Mouse (Mus musculus): ENCODE data around the gene Cd79a. TPM values are rescaled to one million over a fixed set of nuclear protein-coding genes. Genes with fewer than 3 reads are reported as not detected.

The Cd79a gene
- total RNA-seq, 1 experiment, result 1.3 TPM

GRCm38 (mm10) chr7:24852557-24853232 lies 44.5 kb upstream of the Cd79a start:
- Histone ChIP-seq H3K4me3 (ENCODE audit: insufficient read depth in 1 of 2, low read depth in 1 of 2, low read length in 2 of 2, poor library complexity in 1 of 2, severe bottlenecking in 1 of 2) (peak overlapping the region in 1 of 2 experiments; percentile 14; a peak in 1 of 4 replicates), H3K27ac (ENCODE audit: insufficient read depth, low read depth, low read length, poor library complexity, severe bottlenecking) (peak overlapping the region; percentile 65), H3K9me3 (ENCODE audit: control insufficient read depth, insufficient read depth, low read depth, low read length) (no peaks in the 10 kb centered on the region), H3K36me3 (ENCODE audit: control insufficient read depth, insufficient read depth, low read length, poor library complexity, severe bottlenecking) (no peaks in the 10 kb centered on the region), H3K9ac (ENCODE audit: insufficient read depth, low read depth, low read length, poor library complexity, severe bottlenecking) (peak overlapping the region; percentile 55; the same call in 1 of the 2 replicates), H3K4me1 (ENCODE audit: control insufficient read depth in 2 of 2, insufficient read depth in 2 of 2, low read length in 2 of 2, poor library complexity in 1 of 2) (peaks cover 16 to 32% of the 10 kb centered on the region in 2 experiments)
- TF ChIP-seq CHD2 (IDR thresholded peaks at IDR 0.05; ENCODE audit: low read depth, low read length) (no peak), ZC3H11A (IDR thresholded peaks at IDR 0.05; ENCODE audit: borderline replicate concordance, low read depth, low read length) (no peak), ZNF384 (IDR thresholded peaks at IDR 0.05; ENCODE audit: low read depth, low read length) (no peak), HCFC1 (IDR thresholded peaks at IDR 0.05; ENCODE audit: borderline replicate concordance, insufficient read depth, low read length) (no peak), MAFK (IDR thresholded peaks at IDR 0.05; ENCODE audit: insufficient read depth, low read depth, low read length) (no peak)
- no peak for DNase-seq (ENCODE audit: low read depth, low spot score)
- in situ Hi-C loops (cut with MboI; ENCODE audit: low sequenced_read_pairs in 2 of 2, unreplicated experiment in 2 of 2), result no loop called here

GRCm38 (mm10) chr7:24853233-24853563 lies 44.0 kb upstream of the Cd79a start:
- Histone ChIP-seq H3K27ac (ENCODE audit: insufficient read depth, low read depth, low read length, poor library complexity, severe bottlenecking) (peak overlapping the region; percentile 65), H3K4me3 (ENCODE audit: insufficient read depth in 1 of 2, low read depth in 1 of 2, low read length in 2 of 2, poor library complexity in 1 of 2, severe bottlenecking in 1 of 2) (no peak overlapping the region), H3K9ac (ENCODE audit: insufficient read depth, low read depth, low read length, poor library complexity, severe bottlenecking) (no peak overlapping the region), H3K9me3 (ENCODE audit: control insufficient read depth, insufficient read depth, low read depth, low read length) (no peaks in the 10 kb centered on the region), H3K36me3 (ENCODE audit: control insufficient read depth, insufficient read depth, low read length, poor library complexity, severe bottlenecking) (no peaks in the 10 kb centered on the region), H3K4me1 (ENCODE audit: control insufficient read depth in 2 of 2, insufficient read depth in 2 of 2, low read length in 2 of 2, poor library complexity in 1 of 2) (peaks cover 16 to 32% of the 10 kb centered on the region in 2 experiments)
- in situ Hi-C loops (cut with MboI; ENCODE audit: low sequenced_read_pairs in 2 of 2, unreplicated experiment in 2 of 2), result no loop called here
- no peak for DNase-seq (ENCODE audit: low read depth, low spot score)
- TF ChIP-seq HCFC1 (IDR thresholded peaks at IDR 0.05; ENCODE audit: borderline replicate concordance, insufficient read depth, low read length) (no peak), ZC3H11A (IDR thresholded peaks at IDR 0.05; ENCODE audit: borderline replicate concordance, low read depth, low read length) (no peak), MAFK (IDR thresholded peaks at IDR 0.05; ENCODE audit: insufficient read depth, low read depth, low read length) (no peak), ZNF384 (IDR thresholded peaks at IDR 0.05; ENCODE audit: low read depth, low read length) (no peak), CHD2 (IDR thresholded peaks at IDR 0.05; ENCODE audit: low read depth, low read length) (no peak)

GRCm38 (mm10) chr7:24853695-24854094 lies 43.5 kb upstream of the Cd79a start:
- Histone ChIP-seq H3K4me1 (ENCODE audit: control insufficient read depth in 2 of 2, insufficient read depth in 2 of 2, low read length in 2 of 2, poor library complexity in 1 of 2) (peaks cover 16 to 32% of the 10 kb centered on the region in 2 experiments), H3K9ac (ENCODE audit: insufficient read depth, low read depth, low read length, poor library complexity, severe bottlenecking) (peak overlapping the region; percentile 54; the same call in 1 of the 2 replicates), H3K36me3 (ENCODE audit: control insufficient read depth, insufficient read depth, low read length, poor library complexity, severe bottlenecking) (no peaks in the 10 kb centered on the region), H3K4me3 (ENCODE audit: insufficient read depth in 1 of 2, low read depth in 1 of 2, low read length in 2 of 2, poor library complexity in 1 of 2, severe bottlenecking in 1 of 2) (peak overlapping the region; percentile 11 to 49; a peak in 3 of 4 replicates), H3K9me3 (ENCODE audit: control insufficient read depth, insufficient read depth, low read depth, low read length) (no peaks in the 10 kb centered on the region), H3K27ac (ENCODE audit: insufficient read depth, low read depth, low read length, poor library complexity, severe bottlenecking) (peak overlapping the region; percentile 65; the same call in 1 of the 2 replicates)
- in situ Hi-C loops (cut with MboI; ENCODE audit: low sequenced_read_pairs in 2 of 2, unreplicated experiment in 2 of 2), result no loop called here
- TF ChIP-seq ZNF384 (IDR thresholded peaks at IDR 0.05; ENCODE audit: low read depth, low read length) (no peak), HCFC1 (IDR thresholded peaks at IDR 0.05; ENCODE audit: borderline replicate concordance, insufficient read depth, low read length) (no peak), CHD2 (IDR thresholded peaks at IDR 0.05; ENCODE audit: low read depth, low read length) (no peak), MAFK (IDR thresholded peaks at IDR 0.05; ENCODE audit: insufficient read depth, low read depth, low read length) (no peak), ZC3H11A (IDR thresholded peaks at IDR 0.05; ENCODE audit: borderline replicate concordance, low read depth, low read length) (no peak)
- DNase-seq (ENCODE audit: low read depth, low spot score), result no peak

- in situ Hi-C loops (cut with MboI; ENCODE audit: low sequenced_read_pairs in 2 of 2, unreplicated experiment in 2 of 2), result no loop called here
- no peak for TF ChIP-seq ZNF384 (IDR thresholded peaks at IDR 0.05; ENCODE audit: low read depth, low read length)
- no peak for TF ChIP-seq ZC3H11A (IDR thresholded peaks at IDR 0.05; ENCODE audit: borderline replicate concordance, low read depth, low read length)
- TF ChIP-seq CHD2 (IDR thresholded peaks at IDR 0.05; ENCODE audit: low read depth, low read length), result no peak
- TF ChIP-seq MAFK (IDR thresholded peaks at IDR 0.05; ENCODE audit: insufficient read depth, low read depth, low read length), result no peak
- TF ChIP-seq HCFC1 (IDR thresholded peaks at IDR 0.05; ENCODE audit: borderline replicate concordance, insufficient read depth, low read length), result no peak
- Histone ChIP-seq H3K9me3 (ENCODE audit: control insufficient read depth, insufficient read depth, low read depth, low read length) (no peaks in the 10 kb centered on the region), H3K36me3 (ENCODE audit: control insufficient read depth, insufficient read depth, low read length, poor library complexity, severe bottlenecking) (no peaks in the 10 kb centered on the region), H3K4me1 (ENCODE audit: control insufficient read depth in 2 of 2, insufficient read depth in 2 of 2, low read length in 2 of 2, poor library complexity in 1 of 2) (peaks cover 5 to 28% of the 10 kb centered on the region in 2 experiments; a peak in 3 of 4 replicates), H3K4me3 (ENCODE audit: insufficient read depth in 1 of 2, low read depth in 1 of 2, low read length in 2 of 2, poor library complexity in 1 of 2, severe bottlenecking in 1 of 2) (no peak overlapping the region), H3K9ac (ENCODE audit: insufficient read depth, low read depth, low read length, poor library complexity, severe bottlenecking) (peak overlapping the region; percentile 23; the same call in 1 of the 2 replicates), H3K27ac (ENCODE audit: insufficient read depth, low read depth, low read length, poor library complexity, severe bottlenecking) (no peak overlapping the region)
- DNase-seq (ENCODE audit: low read depth, low spot score), result no peak
These were observed 40.6 kb upstream of the Cd79a start for GRCm38 (mm10) chr7:24856460-24857120.

All from ES-E14 (cell line).